Mouse (Mus musculus): ENCODE measurements around the gene Rgsl1.
"Not testable (repeated sequence)": the region's sequence is repeated elsewhere in the genome, so short reads cannot be mapped to it uniquely, and the experiment has no call there.

The Rgsl1 gene

DNA sequence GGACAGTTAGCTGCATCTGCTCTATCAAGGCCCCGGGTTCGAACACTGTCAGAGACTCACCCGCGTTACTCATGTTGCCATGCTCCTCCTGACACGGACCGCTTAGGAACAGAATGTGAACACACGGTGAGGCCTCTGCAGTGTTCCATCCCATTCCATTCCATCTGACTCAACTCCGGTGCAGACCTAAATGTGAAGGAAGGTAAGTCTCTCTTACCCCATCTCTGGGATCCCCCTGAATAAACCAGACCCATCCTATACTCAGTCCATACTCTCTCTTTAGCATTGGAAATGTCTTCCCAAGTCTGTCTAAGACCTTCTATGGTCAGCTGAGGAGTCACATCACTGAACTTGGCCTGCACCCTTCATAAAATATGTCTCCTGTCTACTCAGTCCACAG, at the start of gene Rgsl1:
Gene Rgsl1 (minus strand): TSS at position 101 of the 400 bp plus-strand sequence.
- no peak for DNase-seq (ENCODE audit: low spot score in 2 of 2)

- DNase-seq (ENCODE audit: low spot score in 2 of 2), result no peak
Observed at GRCm38 (mm10) chr1:153891442-153891841, 47.5 kb upstream of the Rgsl1 start, which contains the start of gene Teddm1a. TSS of gene Teddm1a (plus strand) at chr1:153891742.

- DNase-seq (ENCODE audit: low spot score in 2 of 2), result no peak
Observed at GRCm38 (mm10) chr1:153890121-153890520, 46.2 kb upstream of the Rgsl1 start.

- DNase-seq (ENCODE audit: low spot score in 2 of 2), result no peak
Observed at GRCm38 (mm10) chr1:153886024-153886633, 42.2 kb upstream of the Rgsl1 start.

DNA sequence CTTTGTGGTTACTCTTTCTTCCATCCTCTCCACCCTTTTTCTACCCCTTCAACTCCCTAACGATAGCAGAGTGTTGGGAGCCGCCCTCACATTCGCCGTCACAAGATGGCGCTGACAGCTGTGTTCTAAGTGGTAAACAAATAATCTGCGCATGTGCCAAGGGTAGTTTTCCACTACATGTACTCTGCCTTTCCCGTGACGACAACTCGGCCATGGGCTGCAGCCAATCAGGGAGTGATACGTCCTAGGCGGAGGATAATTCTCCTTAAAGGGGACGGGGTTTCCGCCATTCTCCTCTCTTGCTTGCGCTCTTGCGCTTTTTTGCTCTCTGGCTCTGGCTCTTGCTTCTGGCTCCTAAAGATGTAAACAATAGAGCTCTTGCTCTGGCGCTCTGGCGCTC, 36.4 kb upstream of the Rgsl1 start:
- not testable (repeated sequence) for DNase-seq (ENCODE audit: low spot score in 2 of 2)

GRCm38 (mm10) chr1:153874045-153874444, 30.1 kb upstream of the Rgsl1 start, which contains the start of gene Teddm1b:
TSS of gene Teddm1b (plus strand) at chr1:153874345.
- DNase-seq (ENCODE audit: low spot score in 2 of 2), result no peak

GRCm38 (mm10) chr1:153855946-153856345, 12.0 kb upstream of the Rgsl1 start:
- no peak for DNase-seq (ENCODE audit: low spot score in 2 of 2)

- peak; percentile 28 to 46 for DNase-seq (ENCODE audit: low spot score in 2 of 2)
Observed at GRCm38 (mm10) chr1:153852696-153853095, 8.8 kb upstream of the Rgsl1 start.

GRCm38 (mm10) chr1:153846867-153847266, 2.9 kb upstream of the Rgsl1 start:
- DNase-seq (ENCODE audit: low spot score in 2 of 2), result peak in 1 of 2 experiments; percentile 51

- no peak for DNase-seq (ENCODE audit: low spot score in 2 of 2)
Observed at GRCm38 (mm10) chr1:153846420-153846819, 2.5 kb upstream of the Rgsl1 start.

DNA sequence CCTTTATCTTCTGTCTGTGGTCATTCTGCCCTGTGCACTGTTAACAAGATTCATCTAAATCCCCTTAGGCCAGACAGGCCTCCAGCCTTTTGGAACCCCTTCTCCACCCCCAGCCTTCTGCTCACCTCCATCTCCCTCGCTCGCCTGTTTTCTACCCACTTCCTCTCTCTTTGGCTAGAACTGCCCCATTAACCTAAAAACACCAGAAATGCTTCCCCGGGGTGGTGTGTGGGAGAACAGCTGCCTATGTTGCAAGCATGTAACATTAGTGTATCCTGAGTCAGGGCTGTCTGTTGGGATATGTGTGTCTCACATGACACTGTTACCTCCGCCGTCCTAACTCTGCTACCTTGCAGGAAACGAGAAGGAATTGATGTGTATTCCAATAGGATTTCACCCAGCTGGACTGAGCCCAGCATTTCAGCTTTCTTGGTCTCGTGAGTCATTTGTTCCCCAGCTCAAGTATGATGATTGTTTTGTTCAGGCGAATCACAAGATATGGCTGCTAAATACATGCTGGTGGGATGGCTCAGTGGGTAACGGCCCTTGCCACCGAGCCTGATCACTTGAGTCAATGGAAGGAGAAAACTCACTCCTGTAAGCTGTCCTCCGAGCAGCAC, 1.7 kb downstream of the Rgsl1 start:
- peak; percentile 76 for DNase-seq (ENCODE audit: low spot score in 2 of 2)

- DNase-seq (ENCODE audit: low spot score in 2 of 2), result no peak
Observed at GRCm38 (mm10) chr1:153836036-153836435, 7.9 kb downstream of the Rgsl1 start.

- DNase-seq (ENCODE audit: low spot score in 2 of 2), result no peak
Observed at GRCm38 (mm10) chr1:153830746-153831145, 13.2 kb downstream of the Rgsl1 start.

DNA sequence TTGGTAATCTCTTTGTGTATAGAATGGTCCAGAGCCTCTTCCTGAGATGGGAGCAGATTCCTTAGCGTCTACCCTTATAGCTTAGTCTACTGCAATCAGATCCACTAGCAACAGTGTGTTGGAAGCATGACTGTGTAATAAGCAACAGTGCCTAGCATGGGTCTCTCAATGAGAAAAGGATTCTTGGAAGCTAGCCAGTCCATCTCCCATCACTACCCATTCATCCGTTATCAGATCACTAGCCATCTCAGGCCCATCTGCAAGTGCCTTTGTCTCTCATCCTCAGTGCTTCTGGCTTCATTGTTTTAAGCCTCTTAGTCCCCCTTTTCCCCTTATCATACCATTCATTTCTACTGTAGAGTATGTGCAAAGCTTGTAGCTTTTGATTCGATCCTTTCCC, 23.7 kb downstream of the Rgsl1 start:
- no peak for DNase-seq (ENCODE audit: low spot score in 2 of 2)

- DNase-seq (ENCODE audit: low spot score in 2 of 2), result no peak
Observed at GRCm38 (mm10) chr1:153814278-153814677, 29.7 kb downstream of the Rgsl1 start.

DNA sequence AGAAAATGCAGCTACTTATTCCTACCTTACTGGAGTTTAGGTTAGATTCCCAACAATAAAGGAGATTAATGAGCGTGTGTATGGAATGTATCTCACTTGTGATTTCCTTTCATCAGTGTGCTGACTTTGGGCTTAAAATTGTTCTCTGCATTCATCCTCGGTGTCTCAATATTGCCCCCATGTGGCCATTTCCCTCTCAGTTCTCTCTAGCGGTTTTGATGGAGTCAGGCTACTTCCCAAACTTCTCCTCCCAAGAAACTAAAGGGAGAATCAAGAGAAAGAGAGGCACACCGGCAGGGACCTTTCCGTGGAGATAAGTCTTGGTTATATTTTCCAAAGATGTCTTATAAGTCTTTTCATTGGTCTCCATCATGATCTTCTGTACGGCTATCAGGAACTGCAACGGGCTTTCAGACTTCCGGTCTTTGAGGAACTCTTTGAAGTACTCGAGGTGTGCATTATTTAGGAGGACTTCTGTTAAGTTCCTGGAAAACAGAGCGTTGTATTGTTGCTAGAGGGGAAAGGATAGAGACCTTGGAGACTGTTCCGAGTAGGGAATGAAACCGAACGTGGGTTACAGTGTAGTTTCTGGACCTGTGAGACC, 36.5 kb downstream of the Rgsl1 start:
- DNase-seq (ENCODE audit: low spot score in 2 of 2), result peak; percentile 36 to 76

- no peak for DNase-seq (ENCODE audit: low spot score in 2 of 2)
Observed at GRCm38 (mm10) chr1:153803530-153803929, 40.4 kb downstream of the Rgsl1 start.

DNA sequence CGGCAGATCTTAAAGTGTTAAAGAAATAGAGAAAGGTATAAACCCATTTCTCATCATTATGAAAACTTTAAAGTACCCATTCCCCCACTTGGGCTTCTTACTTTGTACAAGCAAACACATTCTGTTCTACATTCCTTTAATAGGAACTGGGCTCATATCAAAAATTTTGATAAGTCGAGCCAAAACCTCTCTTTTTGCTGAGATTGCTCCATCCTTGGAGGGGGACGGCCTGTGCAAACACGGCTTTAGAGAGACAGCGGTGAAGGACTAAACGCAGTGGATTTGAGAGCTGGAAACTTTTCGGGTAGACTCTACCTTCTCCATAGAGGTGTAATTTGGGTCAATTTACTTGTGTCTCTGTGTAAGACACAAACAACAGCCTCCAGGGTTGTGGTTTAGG, 41.3 kb downstream of the Rgsl1 start:
- no peak for DNase-seq (ENCODE audit: low spot score in 2 of 2)

DNA sequence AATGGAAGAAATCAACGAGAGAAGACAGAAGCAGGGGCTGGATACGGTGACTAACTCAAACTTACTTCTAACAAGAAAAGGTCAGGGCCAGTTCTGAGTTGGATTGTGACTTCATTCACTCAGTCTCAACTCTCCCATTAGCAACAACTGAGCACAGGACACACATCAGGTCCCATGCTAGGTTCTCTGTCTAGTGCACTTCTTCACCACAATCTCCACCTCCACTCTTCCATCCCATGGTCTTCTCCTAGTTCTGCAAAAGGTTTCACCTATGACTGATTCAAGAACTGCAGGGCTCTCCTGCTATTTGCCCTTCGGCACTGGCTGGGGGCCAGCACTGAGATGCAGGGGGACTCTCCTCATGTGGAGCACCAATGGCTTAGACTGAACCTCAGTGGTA, 49.7 kb downstream of the Rgsl1 start:
- no peak for DNase-seq (ENCODE audit: low spot score in 2 of 2)

GRCm38 (mm10) chr1:153790708-153791107, 53.2 kb downstream of the Rgsl1 start:
- no peak for DNase-seq (ENCODE audit: low spot score in 2 of 2)

DNA sequence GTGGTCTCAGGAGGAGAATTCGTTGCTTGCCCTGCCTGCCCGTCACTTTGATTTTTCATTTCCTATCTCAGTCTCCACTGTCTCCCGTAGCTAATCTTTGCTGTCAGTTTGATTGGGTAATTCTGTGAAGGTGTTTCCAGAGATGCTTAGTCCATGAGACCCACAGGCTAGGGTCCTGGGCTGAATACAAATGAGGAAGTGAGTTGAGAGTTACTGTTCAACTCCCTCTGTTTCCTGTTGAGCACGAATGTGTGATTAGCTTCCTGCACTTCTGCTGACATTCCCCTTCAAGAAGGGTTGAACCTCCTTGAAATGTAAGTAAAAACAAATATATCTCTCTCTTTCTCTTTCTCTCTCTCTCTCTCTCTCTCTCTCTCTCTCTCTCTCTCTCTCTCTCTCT, 58.3 kb downstream of the Rgsl1 start:
- DNase-seq (ENCODE audit: low spot score in 2 of 2), result no peak

GRCm38 (mm10) chr1:153783339-153783738, 60.6 kb downstream of the Rgsl1 start:
- no peak for DNase-seq (ENCODE audit: low spot score in 2 of 2)

DNA sequence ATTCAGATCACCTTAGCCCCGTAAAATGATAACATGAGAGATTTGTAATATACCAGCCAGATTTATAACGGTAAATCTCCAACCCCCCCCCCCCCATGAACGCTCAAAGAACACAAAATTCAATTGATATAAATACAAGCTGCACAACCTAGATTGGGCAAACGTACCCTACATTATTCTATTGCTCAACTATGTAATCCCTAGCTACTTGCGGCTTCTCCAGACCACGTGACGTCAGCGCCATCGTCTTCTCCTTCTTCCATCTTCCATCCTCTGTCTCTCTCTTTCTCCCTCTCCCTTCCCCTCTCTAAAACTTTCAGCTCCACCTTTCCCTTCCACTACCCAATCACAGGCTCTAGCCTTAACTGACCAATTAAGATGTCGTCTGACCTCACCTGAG, 65.7 kb downstream of the Rgsl1 start:
- no peak for DNase-seq (ENCODE audit: low spot score in 2 of 2)

Data from thymus, postnatal 10 days (tissue).